Mouse (Mus musculus) spleen, postnatal 4 days (tissue): ENCODE measurements around the gene Zfp704.
A peak's percentile ranks its signal among the peaks of the same experiment; 100 is the strongest.

Experiments
- DNase-seq, 2 experiments: peaks; one replicate each; pipeline ENCODE4 v3.0.0; 2022; ENCODE audit warnings: low spot score in 2 of 2

Zfp704 gene

DNA sequence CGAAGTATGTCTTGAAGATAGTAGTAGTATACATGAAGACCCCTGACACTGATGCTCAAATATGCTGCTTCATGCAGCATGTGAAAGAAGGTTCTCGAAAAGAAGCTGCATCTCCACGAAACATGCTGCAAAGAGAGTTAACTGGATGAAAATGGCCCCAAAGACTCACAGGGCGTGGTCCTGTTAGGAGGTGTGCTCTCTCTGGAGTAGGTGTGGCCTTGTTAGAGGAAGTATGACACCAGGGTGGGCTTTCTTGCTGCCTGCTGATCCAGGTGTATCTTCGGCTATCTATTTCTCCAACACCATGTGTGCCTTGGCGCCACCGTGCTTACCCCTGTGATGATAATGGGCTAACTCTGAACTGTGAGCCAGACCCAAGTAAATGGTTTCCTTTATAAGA is 90.9 kb downstream of the Zfp704 start:
- no peak for DNase-seq

GRCm38 (mm10) chr3:9516119-9516855 is 93.6 kb downstream of the Zfp704 start:
- no peak for DNase-seq

DNA sequence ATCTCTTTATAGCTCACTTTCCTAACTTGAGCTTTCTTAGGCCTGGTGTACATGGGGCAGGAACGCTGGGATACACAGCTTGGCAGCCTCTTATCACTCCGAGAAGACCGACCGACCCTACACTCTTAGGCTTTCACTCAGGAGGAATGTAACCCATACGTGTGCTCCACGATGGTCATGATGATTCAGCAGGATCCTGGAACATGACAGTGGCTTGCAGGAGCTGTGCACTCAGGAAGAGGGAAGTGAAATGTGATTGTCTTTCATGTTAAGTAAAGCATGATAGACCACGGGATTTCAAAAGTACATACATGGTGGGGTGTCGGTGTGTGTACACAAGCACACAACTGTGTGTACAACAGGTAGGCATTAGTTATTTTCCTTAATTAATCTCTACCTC is 94.4 kb downstream of the Zfp704 start:
- DNase-seq: no peak

- no peak for DNase-seq
Measured at GRCm38 (mm10) chr3:9513703-9514110, 96.2 kb downstream of the Zfp704 start.

- DNase-seq: no peak
Measured at GRCm38 (mm10) chr3:9512199-9512598, 97.7 kb downstream of the Zfp704 start.

DNA sequence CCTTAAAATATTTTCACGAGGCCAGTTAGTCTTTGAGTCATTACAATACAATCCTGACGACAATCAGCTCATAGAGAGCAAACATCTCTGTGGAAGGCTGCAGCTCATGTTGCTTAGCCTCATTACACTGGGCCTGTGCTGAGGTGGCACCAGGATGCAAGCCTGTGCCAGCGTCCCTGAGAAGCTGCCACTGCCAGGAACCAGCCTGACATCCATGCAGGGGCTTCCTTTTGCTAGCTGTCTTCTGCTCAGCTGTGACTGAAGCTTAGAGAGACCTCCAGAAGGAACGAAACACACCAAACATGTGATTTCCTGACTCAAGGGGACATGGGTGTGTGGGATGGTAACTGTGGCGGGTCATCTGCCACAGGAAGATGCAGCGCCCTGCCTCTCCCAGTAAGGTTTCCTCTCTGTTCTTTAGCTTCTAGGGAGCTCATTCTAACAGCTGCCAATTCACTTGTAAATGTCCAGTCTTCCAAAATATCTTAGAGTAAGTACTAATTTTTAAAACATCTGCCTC is 104.1 kb downstream of the Zfp704 start:
- DNase-seq: no peak

DNA sequence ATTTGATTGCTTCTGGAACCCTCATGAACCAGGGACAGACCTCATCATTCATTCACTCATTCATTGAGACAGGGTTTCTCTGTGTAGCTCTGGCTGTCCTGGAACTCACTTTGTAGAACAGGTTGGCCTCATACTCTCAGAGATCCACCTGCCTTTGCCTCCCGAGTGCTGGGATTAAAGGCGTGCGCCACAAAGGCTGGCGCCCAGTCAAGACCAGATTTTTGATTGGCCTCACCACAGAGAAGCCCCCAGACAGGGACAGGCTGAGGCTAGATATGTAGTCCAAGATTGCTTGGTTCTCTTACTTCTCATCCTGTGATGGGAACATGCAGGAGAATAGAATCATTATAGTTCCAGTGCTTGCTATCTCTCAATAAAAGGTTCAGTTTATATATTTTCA is 105.5 kb downstream of the Zfp704 start:
- no peak for DNase-seq

GRCm38 (mm10) chr3:9500725-9501124 is 109.2 kb downstream of the Zfp704 start:
- DNase-seq: peak in 1 of 2 experiments; percentile 33

GRCm38 (mm10) chr3:9499994-9500553 is 109.8 kb downstream of the Zfp704 start:
- no peak for DNase-seq

GRCm38 (mm10) chr3:9499489-9499888 is 110.4 kb downstream of the Zfp704 start:
- DNase-seq: no peak

GRCm38 (mm10) chr3:9497260-9497659 is 112.6 kb downstream of the Zfp704 start:
- DNase-seq: no peak

GRCm38 (mm10) chr3:9491766-9492283 is 118.1 kb downstream of the Zfp704 start:
- no peak for DNase-seq

GRCm38 (mm10) chr3:9487644-9488043 is 122.2 kb downstream of the Zfp704 start:
- DNase-seq: no peak

- no peak for DNase-seq
Measured at GRCm38 (mm10) chr3:9485506-9485905, 124.4 kb downstream of the Zfp704 start.

DNA sequence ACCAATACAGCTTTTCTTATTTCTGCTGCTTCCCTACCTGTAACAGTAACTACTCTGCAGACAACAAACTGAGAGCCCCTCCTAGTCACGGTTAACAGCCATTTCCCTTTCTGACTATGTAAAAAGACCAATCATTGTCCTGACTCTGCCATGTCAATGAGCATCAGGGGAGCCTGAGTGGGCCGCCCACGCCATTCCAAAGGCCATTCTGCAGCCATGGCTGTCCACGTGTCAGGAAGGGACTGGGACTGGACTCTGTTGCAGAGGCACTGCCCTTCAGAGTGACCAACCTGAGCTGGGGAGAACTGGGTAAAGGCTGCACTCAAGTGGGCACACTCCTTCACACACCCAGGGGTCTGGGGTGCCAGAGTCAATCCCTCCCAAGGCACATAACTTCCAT is 127.9 kb downstream of the Zfp704 start:
- DNase-seq: no peak

GRCm38 (mm10) chr3:9481358-9481757 is 128.5 kb downstream of the Zfp704 start:
- no peak for DNase-seq

DNA sequence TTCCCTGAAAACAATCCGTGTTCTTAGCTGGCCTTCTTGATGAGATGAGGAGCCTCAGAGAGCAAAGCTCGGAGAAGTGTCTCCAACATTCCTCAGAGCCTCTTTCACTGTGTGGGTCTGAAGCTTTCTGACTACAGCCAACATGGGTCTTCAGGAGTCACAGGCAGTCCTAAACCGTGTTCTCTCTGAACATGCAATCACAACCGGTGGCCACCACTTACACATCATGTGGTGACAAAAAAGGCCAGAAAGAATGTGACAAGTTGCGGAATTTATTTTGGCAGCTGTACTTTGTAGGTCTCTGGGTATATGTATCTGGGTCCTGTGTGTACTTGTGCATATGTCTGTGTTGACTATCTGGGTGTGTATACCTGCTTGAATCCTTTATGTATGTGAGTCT is 128.9 kb downstream of the Zfp704 start:
- DNase-seq: no peak

DNA sequence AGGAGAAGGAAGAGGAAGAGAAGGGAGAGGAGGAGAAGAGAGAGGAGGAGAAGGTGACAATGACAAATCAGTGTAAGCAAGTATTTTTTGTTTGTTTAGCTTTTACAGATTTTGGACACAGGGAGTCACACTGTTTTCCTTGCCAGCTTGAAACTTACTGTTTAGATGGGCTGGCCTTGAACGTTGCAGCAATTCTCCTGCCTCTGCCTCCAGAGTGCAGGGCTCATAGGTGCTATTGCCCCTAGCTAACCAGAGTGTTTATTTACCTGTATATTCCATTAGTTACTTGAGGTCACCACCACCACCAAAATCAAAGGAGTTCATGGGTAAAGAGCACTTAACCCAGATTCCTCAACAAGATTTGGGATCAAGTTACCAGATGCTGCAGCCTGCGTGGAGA is 132.5 kb downstream of the Zfp704 start:
- DNase-seq: no peak

- no peak for DNase-seq
Measured at GRCm38 (mm10) chr3:9476336-9476735, 133.5 kb downstream of the Zfp704 start.

- no peak for DNase-seq
Measured at GRCm38 (mm10) chr3:9475501-9475900, 134.4 kb downstream of the Zfp704 start.

GRCm38 (mm10) chr3:9474331-9474730 is 135.6 kb downstream of the Zfp704 start:
- DNase-seq: no peak

DNA sequence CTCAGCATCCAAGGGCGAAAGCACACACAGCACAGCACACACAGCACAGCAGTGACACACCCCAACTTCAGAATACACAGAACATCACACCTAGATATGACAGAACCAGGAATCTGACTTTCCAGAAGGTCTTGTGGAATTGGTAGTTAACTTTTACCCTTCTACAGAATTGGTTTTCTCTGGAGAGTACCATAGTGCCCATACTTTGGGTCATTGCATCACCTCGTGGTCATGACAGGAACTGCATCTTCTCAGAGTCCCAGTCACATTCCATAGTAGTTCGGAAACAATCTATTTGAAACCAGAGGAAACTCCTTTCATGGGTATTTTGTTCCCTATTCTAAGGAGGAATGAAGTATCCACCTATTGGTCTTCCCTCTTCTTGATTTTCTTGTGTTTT is 143.6 kb downstream of the Zfp704 start:
- DNase-seq: peak in 1 of 2 experiments; percentile 31

DNA sequence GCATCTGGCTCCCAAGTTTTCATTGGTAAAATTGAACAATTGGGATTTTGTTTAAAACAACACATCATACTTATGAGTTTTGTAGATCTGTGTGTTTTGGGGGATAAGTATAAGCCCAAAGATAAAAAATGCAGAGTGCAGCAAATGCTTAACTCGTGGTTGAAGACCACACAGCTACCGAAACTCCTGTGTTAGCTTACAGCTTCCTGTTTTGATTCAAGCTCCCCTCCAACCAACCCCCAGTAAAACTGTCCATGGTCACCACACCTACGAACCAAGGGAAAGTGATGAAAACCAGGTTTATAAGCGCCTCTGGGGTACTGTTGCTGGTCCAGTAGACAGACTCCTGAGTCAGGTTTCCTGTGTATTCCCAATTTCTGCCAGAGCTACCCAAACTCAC is 144.2 kb downstream of the Zfp704 start:
- no peak for DNase-seq
